ENCODE assay signal across 18 mouse cellular contexts in genomic region chr11:98734020-98734419, GRCm38 (mm10). TPM values are rescaled to one million over a fixed set of nuclear protein-coding genes. Genes with fewer than 3 reads are reported as not detected.
DNase-seq lines count a peak whose midpoint lies in the region; ATAC-seq and TF ChIP-seq lines count a peak whose summit lies in the region.
"Had no signal": no experiment of that assay in that cellular context is flagged by ENCODE, and none has a peak within 500 bp of the region (broad histone marks: within the 10 kb centered on the region; RNA-seq: fewer than 3 reads in every experiment).

No protein-coding gene starts in this region.

- H3K36me3 ChIP-seq in intestine, postnatal 0 days (ENCODE audit: control insufficient read depth, insufficient read depth), result no peaks in the 10 kb centered on the region
- no peaks in the 10 kb centered on the region for H3K36me3 ChIP-seq in intestine, embryonic 15.5 days
- H3K36me3 ChIP-seq in midbrain, postnatal 0 days (ENCODE audit: insufficient read depth, low read length), result no peaks in the 10 kb centered on the region
- H3K36me3 ChIP-seq in midbrain, embryonic 16.5 days (ENCODE audit: control insufficient read depth, insufficient read depth, low read length), result no peaks in the 10 kb centered on the region
- peaks cover 0 to 16% of the 10 kb centered on the region in 2 experiments; a peak in 2 of 4 replicates for H3K36me3 ChIP-seq in MEL (ENCODE audit: control insufficient read depth in 1 of 2, insufficient read depth in 2 of 2, low read length in 2 of 2)
- no peaks in the 10 kb centered on the region for H3K36me3 ChIP-seq in small intestine, adult 2 months (ENCODE audit: control insufficient read depth, insufficient read depth, low read length)
- H3K36me3 ChIP-seq: embryonic facial prominence, embryonic 12.5 days; forebrain, embryonic 10.5 days; G1E; limb, embryonic 12.5 days had no signal

- TF ChIP-seq POLR2A in MEL (IDR thresholded peaks at IDR 0.05; ENCODE audit: control insufficient read depth in 1 of 2, insufficient read depth in 1 of 2, low read depth in 1 of 2, low read length in 2 of 2, poor library complexity in 1 of 2), result no peak
- TF ChIP-seq POLR2A in small intestine, adult 2 months (IDR thresholded peaks at IDR 0.05; ENCODE audit: low read depth, low read length), result no peak

- H3K27ac ChIP-seq in intestine, postnatal 0 days (ENCODE audit: low read depth, low read length), result no peak overlapping the region
- no peak overlapping the region for H3K27ac ChIP-seq in intestine, embryonic 15.5 days
- no peak overlapping the region for H3K27ac ChIP-seq in midbrain, postnatal 0 days (ENCODE audit: low read depth, low read length)
- H3K27ac ChIP-seq in midbrain, embryonic 16.5 days (ENCODE audit: low read length), result no peak overlapping the region
- H3K27ac ChIP-seq in MEL (ENCODE audit: control insufficient read depth, low read depth, low read length), result no peak overlapping the region
- H3K27ac ChIP-seq in small intestine, adult 2 months (ENCODE audit: insufficient read depth, low read depth, low read length), result no peak overlapping the region
- H3K27ac ChIP-seq: embryonic facial prominence, embryonic 12.5 days; forebrain, embryonic 10.5 days; limb, embryonic 12.5 days had no signal

- no peaks in the 10 kb centered on the region for H3K9me3 ChIP-seq in intestine, postnatal 0 days (ENCODE audit: control insufficient read depth)
- 0 out of 2 replicates have a peak, but pooled peaks cover 4% of the 10 kb centered on the region for H3K9me3 ChIP-seq in intestine, embryonic 15.5 days
- H3K9me3 ChIP-seq in midbrain, postnatal 0 days (ENCODE audit: low read length), result no peaks in the 10 kb centered on the region
- no peaks in the 10 kb centered on the region for H3K9me3 ChIP-seq in midbrain, embryonic 16.5 days (replicated peaks; ENCODE audit: control insufficient read depth, low read length, poor library complexity, severe bottlenecking)
- no peaks in the 10 kb centered on the region for H3K9me3 ChIP-seq in MEL (replicated peaks; ENCODE audit: insufficient read depth, low read length)
- H3K9me3 ChIP-seq: embryonic facial prominence, embryonic 12.5 days had no signal

- 77% methylated on average over 3 of the region's 3 CpGs for WGBS in intestine, postnatal 0 days
- 68% methylated on average over 3 of the region's 3 CpGs for WGBS in intestine, embryonic 15.5 days
- WGBS in midbrain, postnatal 0 days, result 76% methylated on average over 3 of the region's 3 CpGs
- whole genome bisulfite sequencing in midbrain, embryonic 16.5 days, result 78% methylated on average over 3 of the region's 3 CpGs
- 83% methylated on average over 3 of the region's 3 CpGs for whole genome bisulfite sequencing in small intestine, adult 2 months

- H3K79me2 ChIP-seq in MEL (ENCODE audit: control insufficient read depth, insufficient read depth, low read length, poor library complexity), result no peaks in the 10 kb centered on the region; the same call in 1 of the 2 replicates

- no peak overlapping the region for H3K9ac ChIP-seq in intestine, postnatal 0 days (ENCODE audit: low read depth, low read length)
- H3K9ac ChIP-seq in intestine, embryonic 15.5 days, result no peak overlapping the region
- no peak overlapping the region for H3K9ac ChIP-seq in midbrain, postnatal 0 days (replicated peaks; ENCODE audit: low read length, poor library complexity, severe bottlenecking)
- no peak overlapping the region for H3K9ac ChIP-seq in midbrain, embryonic 16.5 days (ENCODE audit: low read depth, low read length)
- H3K9ac ChIP-seq in MEL (ENCODE audit: control insufficient read depth, low read depth, low read length, poor library complexity, severe bottlenecking), result no peak overlapping the region
- H3K9ac ChIP-seq: embryonic facial prominence, embryonic 12.5 days; limb, embryonic 12.5 days had no signal

- TF ChIP-seq EP300 in MEL (IDR thresholded peaks at IDR 0.05; ENCODE audit: low read depth in 1 of 2, low read length in 2 of 2), result 0 out of 4 replicates have a peak, but pooled peaks of 1 of the 2 experiments have one; percentile 5

- no peak for ATAC-seq in intestine, postnatal 0 days
- ATAC-seq in intestine, embryonic 15.5 days, result no peak
- no peak for ATAC-seq in midbrain, postnatal 0 days (ENCODE audit: low FRiP score)
- no peak for ATAC-seq in midbrain, embryonic 16.5 days
- ATAC-seq: inflammation-experienced regulatory T-cells, adult 6 months had no signal

- TF ChIP-seq RAD21 in MEL (IDR thresholded peaks at IDR 0.05; ENCODE audit: low read depth, low read length), result peak; percentile 95

- intact Hi-C loops in heart, postnatal 14 days (cut with DNase I), result no loop called here

- no peaks in the 10 kb centered on the region for H3K4me1 ChIP-seq in intestine, postnatal 0 days (replicated peaks; ENCODE audit: control insufficient read depth, insufficient read depth, low read length)
- H3K4me1 ChIP-seq in intestine, embryonic 15.5 days (replicated peaks), result no peaks in the 10 kb centered on the region
- peaks cover 3% of the 10 kb centered on the region for H3K4me1 ChIP-seq in midbrain, postnatal 0 days (ENCODE audit: insufficient read depth, low read length)
- peaks cover 7% of the 10 kb centered on the region for H3K4me1 ChIP-seq in midbrain, embryonic 16.5 days (ENCODE audit: control insufficient read depth, insufficient read depth, low read length)
- peaks cover 6 to 19% of the 10 kb centered on the region in 2 experiments for H3K4me1 ChIP-seq in MEL (ENCODE audit: control insufficient read depth in 1 of 2, insufficient read depth in 2 of 2, low read length in 2 of 2)
- no peaks in the 10 kb centered on the region for H3K4me1 ChIP-seq in small intestine, adult 2 months (ENCODE audit: control insufficient read depth, insufficient read depth, insufficient read length, low read length)
- H3K4me1 ChIP-seq: embryonic facial prominence, embryonic 12.5 days; limb, embryonic 12.5 days had no signal

- no peak overlapping the region for H3K4me2 ChIP-seq in intestine, postnatal 0 days (replicated peaks; ENCODE audit: low read depth)
- H3K4me2 ChIP-seq in intestine, embryonic 15.5 days (replicated peaks), result no peak overlapping the region
- no peak overlapping the region for H3K4me2 ChIP-seq in midbrain, postnatal 0 days (ENCODE audit: low read depth, low read length, poor library complexity, severe bottlenecking)
- H3K4me2 ChIP-seq in midbrain, embryonic 16.5 days (ENCODE audit: low read length), result no peak overlapping the region
- H3K4me2 ChIP-seq: embryonic facial prominence, embryonic 12.5 days; limb, embryonic 12.5 days had no signal

- H3K27me3 ChIP-seq in intestine, postnatal 0 days (replicated peaks; ENCODE audit: control insufficient read depth, insufficient read depth, low read length), result no peaks in the 10 kb centered on the region
- H3K27me3 ChIP-seq in intestine, embryonic 15.5 days (replicated peaks), result no peaks in the 10 kb centered on the region
- no peaks in the 10 kb centered on the region for H3K27me3 ChIP-seq in midbrain, postnatal 0 days (ENCODE audit: insufficient read depth, low read length)
- no peaks in the 10 kb centered on the region for H3K27me3 ChIP-seq in midbrain, embryonic 16.5 days (ENCODE audit: control insufficient read depth, insufficient read depth, low read depth, low read length)
- H3K27me3 ChIP-seq in MEL (ENCODE audit: control insufficient read depth in 1 of 2, insufficient read depth in 2 of 2, low read length in 2 of 2), result peaks cover 0 to 3% of the 10 kb centered on the region in 2 experiments; a peak in 1 of 4 replicates
- no peaks in the 10 kb centered on the region for H3K27me3 ChIP-seq in small intestine, adult 2 months (ENCODE audit: control insufficient read depth, insufficient read depth, low read length)
- H3K27me3 ChIP-seq: embryonic facial prominence, embryonic 12.5 days; limb, embryonic 12.5 days had no signal

- no peak overlapping the region for H3K4me3 ChIP-seq in intestine, postnatal 0 days (ENCODE audit: low read depth, low read length)
- no peak overlapping the region for H3K4me3 ChIP-seq in intestine, embryonic 15.5 days (replicated peaks)
- no peak overlapping the region for H3K4me3 ChIP-seq in midbrain, postnatal 0 days (ENCODE audit: low read depth, low read length)
- no peak overlapping the region for H3K4me3 ChIP-seq in midbrain, embryonic 16.5 days (ENCODE audit: low read depth, low read length)
- H3K4me3 ChIP-seq in MEL (ENCODE audit: control insufficient read depth in 1 of 2, insufficient read depth in 1 of 2, low read depth in 2 of 2, low read length in 2 of 2), result no peak overlapping the region
- H3K4me3 ChIP-seq in small intestine, adult 2 months (ENCODE audit: low read depth, low read length), result no peak overlapping the region
- H3K4me3 ChIP-seq: embryonic facial prominence, embryonic 12.5 days; forebrain, embryonic 10.5 days; limb, embryonic 12.5 days had no signal

- no peak for DNase-seq in midbrain, postnatal 0 days (ENCODE audit: low spot score)
- DNase-seq in MEL (ENCODE audit: low read depth, low spot score), result peak; percentile 72
- no peak for DNase-seq in heart, postnatal 14 days
- no peak for DNase-seq in spleen, adult 12 weeks (ENCODE audit: low spot score)
- DNase-seq: kidney, postnatal 25 days had no signal

- peak; percentile 48 for TF ChIP-seq CTCF in intestine, postnatal 0 days (IDR thresholded peaks at IDR 0.05; ENCODE audit: low read depth)
- TF ChIP-seq CTCF in midbrain, postnatal 0 days (IDR thresholded peaks at IDR 0.05), result peak; percentile 35
- TF ChIP-seq CTCF in MEL (IDR thresholded peaks at IDR 0.05 in 2 of 3, conservative IDR thresholded peaks at IDR 0.05 in 1 of 3; ENCODE audit: control insufficient read depth in 1 of 3, insufficient read depth in 1 of 3, low read depth in 2 of 3, low read length in 3 of 3, poor library complexity in 1 of 3, severe bottlenecking in 1 of 3), result peak; percentile 72 to 90 (median 84)
- peak; percentile 35; the same call in 1 of the 2 replicates for TF ChIP-seq CTCF in small intestine, adult 2 months (IDR thresholded peaks at IDR 0.05; ENCODE audit: extremely low read depth, insufficient read length, insufficient replicate concordance, low read depth, low read length)

RNA-seq across cellular contexts. Expression of gene Med24, which starts 4.8 kb away (rescaled TPM):
- 14.7 and 18.5 TPM in 2 replicates for polyA plus RNA-seq in intestine, postnatal 0 days (2015; fragmentation: Nextera tagmentation; extraction: Ambion mirVana)
- polyA plus RNA-seq in intestine, embryonic 15.5 days (2015; fragmentation: Nextera tagmentation; extraction: Ambion mirVana), result 39.6 and 42.5 TPM in 2 replicates
- 66.6 and 81.2 TPM in 2 replicates for total RNA-seq in midbrain, postnatal 0 days (2014; rRNA removed)
- polyA plus RNA-seq in midbrain, postnatal 0 days (2015; fragmentation: Nextera tagmentation; extraction: Ambion mirVana), result 52.2 and 59.8 TPM in 2 replicates
- 75.1 and 77.5 TPM in 2 replicates for polyA plus RNA-seq in midbrain, embryonic 16.5 days (2015; fragmentation: Nextera tagmentation; extraction: Ambion mirVana)
- total RNA-seq in MEL (2012; rRNA removed), result 37.5 and 41.4 TPM in 2 replicates
- polyA plus RNA-seq in MEL (2012; ENCODE audit: insufficient read depth in 1 of 2, insufficient read length in 2 of 2, low read depth in 1 of 2, low replicate concordance in 2 of 2, missing spikeins in 1 of 2), result 10 to 100 TPM in 1 of 2 experiments, not detected in 1; 89.8 TPM
- 23.8 and 49.5 TPM in 2 replicates for polyA plus RNA-seq in small intestine, adult 2 months (2012; rRNA removed)
- total RNA-seq in heart, postnatal 14 days (2021), result 10 to 100 TPM; 49.5 to 49.8 TPM

RNA-seq across cellular contexts. Expression of gene Thra, which starts 6.4 kb away (rescaled TPM):
- 32.4 and 39.1 TPM in 2 replicates for polyA plus RNA-seq in intestine, postnatal 0 days (2015; fragmentation: Nextera tagmentation; extraction: Ambion mirVana)
- polyA plus RNA-seq in intestine, embryonic 15.5 days (2015; fragmentation: Nextera tagmentation; extraction: Ambion mirVana), result 42.7 and 45.5 TPM in 2 replicates
- 774 and 843 TPM in 2 replicates for total RNA-seq in midbrain, postnatal 0 days (2014; rRNA removed)
- 165 and 182 TPM in 2 replicates for polyA plus RNA-seq in midbrain, postnatal 0 days (2015; fragmentation: Nextera tagmentation; extraction: Ambion mirVana)
- polyA plus RNA-seq in midbrain, embryonic 16.5 days (2015; fragmentation: Nextera tagmentation; extraction: Ambion mirVana), result 139 and 149 TPM in 2 replicates
- 22.0 and 29.6 TPM in 2 replicates for total RNA-seq in MEL (2012; rRNA removed)
- polyA plus RNA-seq in MEL (2012; ENCODE audit: insufficient read depth in 1 of 2, insufficient read length in 2 of 2, low read depth in 1 of 2, low replicate concordance in 2 of 2, missing spikeins in 1 of 2), result 10 to 100 TPM in 1 of 2 experiments, not detected in 1; 50.9 TPM
- 46.5 and 128 TPM in 2 replicates for polyA plus RNA-seq in small intestine, adult 2 months (2012; rRNA removed)
- total RNA-seq in heart, postnatal 14 days (2021), result 100 to 1,000 TPM; 123 to 130 TPM

RNA-seq across cellular contexts. Expression of gene Csf3, which starts 33.0 kb away (rescaled TPM):
- polyA plus RNA-seq in intestine, postnatal 0 days (2015; fragmentation: Nextera tagmentation; extraction: Ambion mirVana), result 0.08 TPM in 1 of 2 replicates, not detected in the other
- polyA plus RNA-seq in intestine, embryonic 15.5 days (2015; fragmentation: Nextera tagmentation; extraction: Ambion mirVana), result not detected in 2 replicates
- not detected in 2 replicates for total RNA-seq in midbrain, postnatal 0 days (2014; rRNA removed)
- not detected in 2 replicates for polyA plus RNA-seq in midbrain, postnatal 0 days (2015; fragmentation: Nextera tagmentation; extraction: Ambion mirVana)
- not detected in 2 replicates for polyA plus RNA-seq in midbrain, embryonic 16.5 days (2015; fragmentation: Nextera tagmentation; extraction: Ambion mirVana)
- total RNA-seq in MEL (2012; rRNA removed), result not detected in 2 replicates
- under 1 TPM in 1 of 2 experiments, not detected in 1; 0.18 TPM for polyA plus RNA-seq in MEL (2012; ENCODE audit: insufficient read depth in 1 of 2, insufficient read length in 2 of 2, low read depth in 1 of 2, low replicate concordance in 2 of 2, missing spikeins in 1 of 2)
- 0.10 TPM in 1 of 2 replicates, not detected in the other for polyA plus RNA-seq in small intestine, adult 2 months (2012; rRNA removed)
- not detected for total RNA-seq in heart, postnatal 14 days (2021)
- total RNA-seq: adrenal gland, postnatal 4 days; heart, postnatal 25 days had no signal
- polyA plus RNA-seq: embryonic facial prominence, embryonic 12.5 days; forebrain, embryonic 10.5 days; G1E; inflammation-experienced regulatory T-cells, adult 6 months; limb, embryonic 12.5 days; lung, embryonic 16.5 days; thymus, postnatal 0 days had no signal

RNA-seq across cellular contexts. Expression of gene Nr1d1, which starts 41.1 kb away (rescaled TPM):
- 4.1 and 5.1 TPM in 2 replicates for polyA plus RNA-seq in intestine, postnatal 0 days (2015; fragmentation: Nextera tagmentation; extraction: Ambion mirVana)
- polyA plus RNA-seq in intestine, embryonic 15.5 days (2015; fragmentation: Nextera tagmentation; extraction: Ambion mirVana), result 2.6 and 2.7 TPM in 2 replicates
- total RNA-seq in midbrain, postnatal 0 days (2014; rRNA removed), result 7.1 and 11.0 TPM in 2 replicates
- 12.3 and 14.3 TPM in 2 replicates for polyA plus RNA-seq in midbrain, postnatal 0 days (2015; fragmentation: Nextera tagmentation; extraction: Ambion mirVana)
- 3.5 and 5.2 TPM in 2 replicates for polyA plus RNA-seq in midbrain, embryonic 16.5 days (2015; fragmentation: Nextera tagmentation; extraction: Ambion mirVana)
- total RNA-seq in MEL (2012; rRNA removed), result 1.9 and 2.0 TPM in 2 replicates
- 1 to 10 TPM in 1 of 2 experiments, not detected in 1; 5.6 TPM for polyA plus RNA-seq in MEL (2012; ENCODE audit: insufficient read depth in 1 of 2, insufficient read length in 2 of 2, low read depth in 1 of 2, low replicate concordance in 2 of 2, missing spikeins in 1 of 2)
- 59.8 and 206 TPM in 2 replicates for polyA plus RNA-seq in small intestine, adult 2 months (2012; rRNA removed)
- 10 to 100 TPM; 20.7 to 31.5 TPM for total RNA-seq in heart, postnatal 14 days (2021)

RNA-seq across cellular contexts. Expression of gene Psmd3, which starts 51.7 kb away (rescaled TPM):
- polyA plus RNA-seq in intestine, postnatal 0 days (2015; fragmentation: Nextera tagmentation; extraction: Ambion mirVana), result 95.5 and 96.2 TPM in 2 replicates
- 195 and 202 TPM in 2 replicates for polyA plus RNA-seq in intestine, embryonic 15.5 days (2015; fragmentation: Nextera tagmentation; extraction: Ambion mirVana)
- 114 and 129 TPM in 2 replicates for total RNA-seq in midbrain, postnatal 0 days (2014; rRNA removed)
- 182 and 183 TPM in 2 replicates for polyA plus RNA-seq in midbrain, postnatal 0 days (2015; fragmentation: Nextera tagmentation; extraction: Ambion mirVana)
- polyA plus RNA-seq in midbrain, embryonic 16.5 days (2015; fragmentation: Nextera tagmentation; extraction: Ambion mirVana), result 175 and 182 TPM in 2 replicates
- 350 and 385 TPM in 2 replicates for total RNA-seq in MEL (2012; rRNA removed)
- 100 to 1,000 TPM; 214 to 417 TPM for polyA plus RNA-seq in MEL (2012; ENCODE audit: insufficient read depth in 1 of 2, insufficient read length in 2 of 2, low read depth in 1 of 2, low replicate concordance in 2 of 2, missing spikeins in 1 of 2)
- polyA plus RNA-seq in small intestine, adult 2 months (2012; rRNA removed), result 86.4 and 139 TPM in 2 replicates
- 100 to 1,000 TPM; 110 TPM for total RNA-seq in heart, postnatal 14 days (2021)
